Mouse (Mus musculus) forebrain, embryonic 11.5 days (tissue): ENCODE results near the gene Sec24d. TPM values are rescaled to one million over a fixed set of nuclear protein-coding genes. Genes with fewer than 3 reads are reported as not detected.
"Not testable (repeated sequence)": the region's sequence is repeated elsewhere in the genome, so short reads cannot be mapped to it uniquely, and the experiment has no call there.

Source experiments
- ATAC-seq: fragments of 200-750 bp; cut with Nextera tagmentation; replicated peaks from 2 replicates; pipeline ENCODE4 v1.8.0; 2017; ENCODE audit warnings: moderate TSS enrichment; ENCODE audit not compliant: low FRiP score
- DNase-seq: peaks from one replicate; pipeline ENCODE4 v3.0.0-alpha.2; 2017; ENCODE audit warnings: low spot score
- H3K27ac ChIP-seq: fragments of 300-500 bp; sonication (generic); 2 replicates; pipeline ENCODE4 v1.5.1; 2014; ENCODE audit warnings: low read depth, low read length
- H3K27me3 ChIP-seq: fragments of 300-500 bp; sonication (generic); 2 replicates; pipeline ENCODE4 v1.6.1; 2014; ENCODE audit warnings: mild to moderate bottlenecking, low read length, mixed read lengths; ENCODE audit not compliant: control insufficient read depth, insufficient read depth
- H3K36me3 ChIP-seq: fragments of 300-500 bp; sonication (generic); 2 replicates; pipeline ENCODE4 v1.6.1; 2014; ENCODE audit warnings: mild to moderate bottlenecking, low read length, moderate library complexity, mixed read lengths; ENCODE audit not compliant: control insufficient read depth, insufficient read depth
- H3K4me1 ChIP-seq: fragments of 300-500 bp; sonication (generic); replicated peaks from 2 replicates; pipeline ENCODE4 v1.6.1; 2014; ENCODE audit warnings: low read length, mixed read lengths; ENCODE audit not compliant: control insufficient read depth, insufficient read depth
- H3K4me2 ChIP-seq: fragments of 300-500 bp; sonication (generic); 2 replicates; pipeline ENCODE4 v1.6.1; 2014; ENCODE audit warnings: low read depth, mild to moderate bottlenecking, low read length, moderate library complexity, mixed read lengths; ENCODE audit not compliant: severe bottlenecking
- H3K4me3 ChIP-seq: fragments of 300-500 bp; sonication (generic); 2 replicates; pipeline ENCODE4 v1.5.1; 2014; ENCODE audit warnings: low read depth, low read length
- H3K9ac ChIP-seq: fragments of 300-500 bp; sonication (generic); 2 replicates; pipeline ENCODE4 v1.6.1; 2014; ENCODE audit warnings: low read length
- H3K9me3 ChIP-seq: fragments of 300-500 bp; sonication (generic); 2 replicates; pipeline ENCODE4 v1.6.1; 2016; ENCODE audit warnings: low read length, mixed read lengths; ENCODE audit not compliant: control insufficient read depth
- WGBS: fragments of 180-500 bp; shearing (Covaris S2); extraction: QIAGEN DNeasy Blood & Tissue Kit; methylation state at CpG from one replicate; pipeline ENCODE4 v1.1.7; 2014; 5-methylcytosine and 5-hydroxymethylcytosine counted together
- polyA plus RNA-seq: library from polyadenylated mRNA; unstranded; fragments of >200 nt; fragmentation: Nextera tagmentation; extraction: Ambion mirVana; gene quantifications from 2 replicates; pipeline ENCODE4 v1.2.1, GENCODE M21; 2014

Gene Sec24d
- polyA plus RNA-seq, 1 experiment from 2014 or later, result 18.2 TPM

DNA sequence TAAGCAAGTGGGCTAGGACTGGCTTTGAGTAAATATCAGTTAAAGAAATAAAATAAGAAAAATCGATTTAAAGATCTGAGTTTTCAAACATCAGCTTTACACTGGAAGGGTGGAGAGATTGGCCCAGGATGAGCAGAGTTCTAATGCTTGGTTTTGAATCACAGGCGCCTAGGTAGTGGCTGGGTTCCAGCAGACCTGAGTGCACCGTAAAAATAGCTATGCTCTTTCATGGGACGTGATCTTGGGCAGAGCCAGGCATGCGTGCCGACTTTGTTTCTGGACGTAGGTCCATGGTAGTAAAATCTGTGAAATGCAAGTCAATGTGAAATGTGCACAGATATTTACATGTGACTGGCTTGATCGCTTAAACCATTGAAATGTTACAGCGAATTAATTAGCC, 87.1 kb downstream of the Sec24d start:
- no peaks in the 10 kb centered on the region for H3K27me3 ChIP-seq
- no peaks in the 10 kb centered on the region for H3K9me3 ChIP-seq
- no peak overlapping the region for H3K9ac ChIP-seq
- no peak overlapping the region for H3K4me2 ChIP-seq
- H3K36me3 ChIP-seq, result no peaks in the 10 kb centered on the region
- H3K4me1 ChIP-seq, result no peaks in the 10 kb centered on the region
- H3K4me3 ChIP-seq, result no peak overlapping the region
- 90% methylated on average over 9 of the region's 9 CpGs for WGBS
- no peak overlapping the region for H3K27ac ChIP-seq
- ATAC-seq (no peak), DNase-seq (no peak)

DNA sequence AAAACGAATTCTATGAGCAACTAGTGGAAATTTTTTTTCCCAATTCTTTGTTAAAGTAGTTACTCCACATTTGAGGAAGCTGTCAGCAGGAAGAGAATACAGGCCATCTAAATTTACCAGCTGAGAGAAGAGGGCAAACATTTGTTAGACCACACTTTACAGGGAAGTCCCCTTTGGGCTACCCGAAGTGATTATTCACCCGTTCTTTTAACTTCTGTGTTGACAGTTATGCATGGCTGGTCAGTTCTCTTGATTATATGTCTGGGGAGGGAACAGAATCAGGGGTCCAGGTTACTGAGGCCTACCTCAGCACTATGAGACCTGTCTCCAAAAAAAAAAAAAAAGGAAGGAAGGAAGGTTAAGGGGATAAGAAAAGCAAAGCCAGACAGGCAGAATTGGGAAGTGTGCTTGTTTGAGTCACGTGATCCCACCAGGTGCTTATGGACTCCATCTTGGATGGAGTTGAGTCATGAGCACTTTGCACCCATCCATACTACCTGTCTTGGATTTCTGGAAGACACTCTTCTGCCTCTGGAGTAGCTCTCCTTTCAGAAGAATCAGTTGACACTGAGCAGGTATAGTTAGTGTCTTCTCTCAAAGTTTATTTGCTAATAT, 89.2 kb downstream of the Sec24d start:
- H3K4me1 ChIP-seq, result no peaks in the 10 kb centered on the region
- no peak overlapping the region for H3K9ac ChIP-seq
- DNase-seq (no peak), ATAC-seq (no peak)
- H3K36me3 ChIP-seq, result no peaks in the 10 kb centered on the region
- H3K4me3 ChIP-seq, result no peak overlapping the region
- WGBS, result 84% methylated on average over 4 of the region's 4 CpGs
- no peak overlapping the region for H3K4me2 ChIP-seq
- H3K27ac ChIP-seq, result no peak overlapping the region
- no peaks in the 10 kb centered on the region for H3K27me3 ChIP-seq
- H3K9me3 ChIP-seq, result no peaks in the 10 kb centered on the region

GRCm38 (mm10) chr3:123366820-123367219, 99.6 kb downstream of the Sec24d start:
- not testable (repeated sequence) for DNase-seq, H3K27ac ChIP-seq, H3K9me3 ChIP-seq, H3K27me3 ChIP-seq, H3K4me3 ChIP-seq, H3K4me2 ChIP-seq, H3K36me3 ChIP-seq, H3K4me1 ChIP-seq, H3K9ac ChIP-seq, ATAC-seq
- 88% methylated on average over 2 of the region's 2 CpGs for WGBS

GRCm38 (mm10) chr3:123369161-123369560, 101.9 kb downstream of the Sec24d start:
- DNase-seq (no peak), ATAC-seq (no peak)
- H3K36me3 ChIP-seq, result peaks cover 4% of the 10 kb centered on the region; the same call in 1 of the 2 replicates
- no peaks in the 10 kb centered on the region for H3K9me3 ChIP-seq
- 90% methylated on average over 12 of the region's 12 CpGs for WGBS
- no peaks in the 10 kb centered on the region for H3K4me1 ChIP-seq
- no peak overlapping the region for H3K4me2 ChIP-seq
- H3K27ac ChIP-seq, result no peak overlapping the region
- H3K9ac ChIP-seq, result no peak overlapping the region
- H3K27me3 ChIP-seq, result no peaks in the 10 kb centered on the region
- H3K4me3 ChIP-seq, result no peak overlapping the region

DNA sequence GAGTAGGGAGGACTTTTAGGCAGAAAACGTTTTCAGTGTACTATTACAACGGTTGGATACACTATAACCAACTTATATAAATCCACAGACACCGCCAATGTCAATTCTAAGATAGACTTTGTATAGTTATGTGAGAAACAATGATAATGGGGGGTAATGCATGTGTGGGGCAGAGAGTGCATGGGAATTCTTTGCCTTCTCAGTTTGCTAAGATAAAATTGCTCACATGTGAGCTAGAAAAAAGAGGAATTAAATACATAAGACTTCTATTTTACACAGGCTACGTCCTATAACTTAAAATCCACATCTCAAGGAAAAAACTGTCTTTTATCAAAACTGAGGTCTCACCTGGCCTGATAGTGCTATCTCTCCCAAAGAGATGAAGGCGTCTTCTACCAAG, 103.7 kb downstream of the Sec24d start:
- Histone ChIP-seq H3K9me3 (no peaks in the 10 kb centered on the region), H3K4me3 (no peak overlapping the region), H3K9ac (no peak overlapping the region), H3K27me3 (no peaks in the 10 kb centered on the region), H3K4me2 (no peak overlapping the region), H3K27ac (no peak overlapping the region), H3K4me1 (no peaks in the 10 kb centered on the region), H3K36me3 (peaks cover 6% of the 10 kb centered on the region; the same call in 1 of the 2 replicates)
- no peak for ATAC-seq
- DNase-seq, result no peak
- 93% methylated on average over 5 of the region's 5 CpGs for WGBS

DNA sequence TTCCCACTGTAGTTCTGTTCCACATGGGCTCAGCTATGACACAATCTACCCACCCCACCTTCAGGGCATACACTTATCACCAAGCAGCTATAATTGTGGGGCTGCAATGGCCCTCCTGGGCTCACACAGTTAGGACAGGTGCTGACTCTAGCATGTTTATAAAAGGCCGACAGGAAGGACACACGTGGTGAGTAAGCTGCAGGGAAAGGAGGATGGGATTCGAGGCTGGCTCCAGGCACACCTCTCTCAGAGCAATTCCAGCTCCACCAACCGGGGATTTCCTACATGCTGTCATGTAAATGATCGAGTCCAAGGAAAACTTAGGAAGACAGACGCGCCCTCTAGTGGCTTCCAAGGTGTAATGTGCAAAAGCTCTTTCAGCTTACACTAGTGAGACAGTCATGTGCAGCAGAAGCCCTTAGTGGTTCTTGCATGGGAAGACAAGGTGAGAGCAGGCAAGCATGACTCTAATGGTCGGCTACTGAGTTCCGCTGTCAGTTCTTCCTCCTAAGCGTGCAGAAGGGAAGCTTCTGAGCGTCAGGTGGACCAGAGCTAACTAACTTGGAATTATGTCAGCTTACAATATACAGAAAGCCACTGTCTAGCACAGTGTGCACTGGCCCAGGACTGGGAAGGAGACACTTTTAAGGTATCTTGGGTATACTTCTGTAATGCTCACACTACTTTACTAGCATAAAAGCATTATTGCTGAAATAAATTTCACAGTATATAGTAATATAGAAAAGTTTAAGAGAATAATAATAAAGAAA, 104.7 kb downstream of the Sec24d start:
- Histone ChIP-seq H3K27ac (no peak overlapping the region), H3K4me3 (no peak overlapping the region), H3K27me3 (no peaks in the 10 kb centered on the region), H3K9ac (no peak overlapping the region), H3K4me1 (no peaks in the 10 kb centered on the region), H3K9me3 (no peaks in the 10 kb centered on the region), H3K36me3 (peaks cover 6% of the 10 kb centered on the region; the same call in 1 of the 2 replicates), H3K4me2 (no peak overlapping the region)
- WGBS, result 35% methylated on average over 11 of the region's 11 CpGs
- DNase-seq, result peak; percentile 76
- peak; percentile 79 for ATAC-seq

DNA sequence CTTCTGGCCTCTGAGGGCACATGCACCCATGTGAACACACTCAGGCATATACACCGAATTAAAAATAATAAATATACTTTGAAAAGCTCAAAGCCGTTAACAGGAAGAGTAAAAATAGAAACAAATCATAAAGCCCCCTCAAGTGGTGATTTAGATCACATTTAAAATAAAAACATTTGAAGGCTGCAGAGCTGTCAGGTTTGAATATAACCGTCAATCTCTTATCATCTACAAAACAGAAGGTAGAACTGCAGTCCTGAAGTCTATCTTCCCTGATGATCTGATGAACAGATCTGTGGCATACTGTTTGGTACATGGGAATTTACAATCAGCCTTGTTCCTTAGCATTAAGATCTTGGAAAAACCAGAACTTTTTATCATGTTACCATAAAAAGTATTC, 109.3 kb downstream of the Sec24d start:
- no peak overlapping the region for H3K27ac ChIP-seq
- peaks cover 2% of the 10 kb centered on the region; the same call in 1 of the 2 replicates for H3K36me3 ChIP-seq
- H3K9ac ChIP-seq, result no peak overlapping the region
- no peak for ATAC-seq
- no peak overlapping the region for H3K4me3 ChIP-seq
- H3K4me1 ChIP-seq, result no peaks in the 10 kb centered on the region
- H3K27me3 ChIP-seq, result no peaks in the 10 kb centered on the region
- DNase-seq, result no peak
- no peak overlapping the region for H3K4me2 ChIP-seq
- H3K9me3 ChIP-seq, result no peaks in the 10 kb centered on the region
- 94% methylated on average over 3 of the region's 3 CpGs for WGBS

- ATAC-seq, result no peak
- H3K36me3 ChIP-seq, result no peaks in the 10 kb centered on the region; the same call in 1 of the 2 replicates
- no peaks in the 10 kb centered on the region for H3K4me1 ChIP-seq
- H3K27me3 ChIP-seq, result no peaks in the 10 kb centered on the region
- H3K9me3 ChIP-seq, result no peaks in the 10 kb centered on the region
- 0 out of 2 replicates have a peak overlapping the region, but pooled peaks have one; percentile 68 for H3K4me3 ChIP-seq
- WGBS, result 94% methylated on average over 7 of the region's 7 CpGs
- peak overlapping the region; percentile 75; the same call in 1 of the 2 replicates for H3K4me2 ChIP-seq
- H3K9ac ChIP-seq, result peak overlapping the region; percentile 77
- H3K27ac ChIP-seq, result no peak overlapping the region
- no peak for DNase-seq
Measured at GRCm38 (mm10) chr3:123384435-123384834, 117.2 kb downstream of the Sec24d start.
